Mouse (Mus musculus) MEL (cell line): ENCODE measurements around the gene Clmp. TPM values are rescaled to one million over a fixed set of nuclear protein-coding genes. Genes with fewer than 3 reads are reported as not detected.

Experiments used
- DNase-seq: peaks from one replicate; pipeline ENCODE4 v3.0.0; 2011; ENCODE audit warnings: low read depth, low spot score
- H3K27ac ChIP-seq: 2 replicates; pipeline ENCODE4 v1.5.1; 2012; ENCODE audit warnings: low read depth, mild to moderate bottlenecking, control low read depth, low read length, moderate library complexity; ENCODE audit not compliant: control insufficient read depth
- H3K27me3 ChIP-seq, 2 experiments: fragments of 150-350 bp in 1 of 2; sonication (generic) in 1 of 2; 2 replicates each; pipeline ENCODE4 v1.6.1; 2012; ENCODE audit warnings: low read length in 2 of 2, mild to moderate bottlenecking in 2 of 2, improper control_type of control experiment in 1 of 2, moderate library complexity in 1 of 2; ENCODE audit not compliant: insufficient read depth in 2 of 2, control insufficient read depth in 1 of 2
- H3K36me3 ChIP-seq, 2 experiments: 2 replicates each; pipeline ENCODE4 v1.6.1; 2012 to 2014; ENCODE audit warnings: low read length in 2 of 2, improper control_type of control experiment in 1 of 2, inconsistent platforms in 1 of 2, mild to moderate bottlenecking in 1 of 2; ENCODE audit not compliant: insufficient read depth in 2 of 2, control insufficient read depth in 1 of 2
- H3K4me1 ChIP-seq, 2 experiments: fragments of 150-350 bp in 1 of 2; sonication (generic) in 1 of 2; 2 replicates each; pipeline ENCODE4 v1.6.1; 2012; ENCODE audit warnings: low read length in 2 of 2, improper control_type of control experiment in 1 of 2, mild to moderate bottlenecking in 1 of 2; ENCODE audit not compliant: insufficient read depth in 2 of 2, control insufficient read depth in 1 of 2
- H3K4me3 ChIP-seq, 2 experiments: fragments of 150-350 bp in 1 of 2; sonication (generic) in 1 of 2; 2 replicates each; pipeline ENCODE4 v1.5.1; 2012; ENCODE audit warnings: low read depth in 2 of 2, low read length in 2 of 2, mild to moderate bottlenecking in 2 of 2, moderate library complexity in 2 of 2, control low read depth in 1 of 2, improper control_type of control experiment in 1 of 2; ENCODE audit not compliant: control insufficient read depth in 1 of 2, insufficient read depth in 1 of 2
- H3K79me2 ChIP-seq: 2 replicates; pipeline ENCODE4 v1.6.1; 2012; ENCODE audit warnings: mild to moderate bottlenecking, low read length, moderate library complexity; ENCODE audit not compliant: control insufficient read depth, poor library complexity, insufficient read depth
- H3K9ac ChIP-seq: 2 replicates; pipeline ENCODE4 v1.6.1; 2012; ENCODE audit warnings: low read depth, mild to moderate bottlenecking, control low read depth, low read length, moderate library complexity; ENCODE audit not compliant: control insufficient read depth, poor library complexity, severe bottlenecking
- H3K9me3 ChIP-seq: fragments of 150-350 bp; sonication (generic); replicated peaks from 2 replicates; pipeline ENCODE4 v1.6.1; 2012; ENCODE audit warnings: mild to moderate bottlenecking, low read length, improper control_type of control experiment, moderate library complexity; ENCODE audit not compliant: insufficient read depth
- BHLHE40 ChIP-seq: IDR thresholded peaks from 2 replicates; pipeline ENCODE4 v1.6.1; 2012; ENCODE audit warnings: low read depth, mild to moderate bottlenecking, inconsistent platforms, low read length, improper control_type of control experiment, borderline replicate concordance
- CHD1 ChIP-seq: IDR thresholded peaks from 2 replicates; pipeline ENCODE4 v1.6.1; 2012; ENCODE audit warnings: low read depth, mild to moderate bottlenecking, inconsistent platforms, low read length, improper control_type of control experiment
- CHD2 ChIP-seq: IDR thresholded peaks from 2 replicates; pipeline ENCODE4 v1.6.1; 2011; ENCODE audit warnings: low read length, improper control_type of control experiment
- CTCF ChIP-seq, 3 experiments: IDR thresholded peaks in 2 of 3; conservative IDR thresholded peaks in 1 of 3; 2 replicates each; pipeline ENCODE4 v1.5.1; 2011 to 2012; ENCODE audit warnings: low read length in 3 of 3, low read depth in 2 of 3, mild to moderate bottlenecking in 2 of 3, improper control_type of control experiment in 1 of 3, inconsistent platforms in 1 of 3, mixed read lengths in 1 of 3, moderate library complexity in 1 of 3; ENCODE audit not compliant: control insufficient read depth in 1 of 3, insufficient read depth in 1 of 3, poor library complexity in 1 of 3, severe bottlenecking in 1 of 3
- E2F4 ChIP-seq: IDR thresholded peaks from 2 replicates; pipeline ENCODE4 v1.6.1; 2011; ENCODE audit warnings: low read depth, low read length, improper control_type of control experiment, borderline replicate concordance
- EP300 ChIP-seq, 2 experiments: IDR thresholded peaks; 2 replicates each; pipeline ENCODE4 v1.6.1; 2011; ENCODE audit warnings: improper control_type of control experiment in 2 of 2, low read length in 2 of 2, low read depth in 1 of 2, mild to moderate bottlenecking in 1 of 2
- ETS1 ChIP-seq: IDR thresholded peaks from 2 replicates; pipeline ENCODE4 v1.6.1; 2012; ENCODE audit warnings: low read depth, mild to moderate bottlenecking, inconsistent platforms, low read length, improper control_type of control experiment, moderate library complexity
- KAT2A ChIP-seq: conservative IDR thresholded peaks from 2 replicates; pipeline ENCODE4 v1.6.1; 2012; ENCODE audit warnings: low read depth, low read length, improper control_type of control experiment, inconsistent platforms
- MAX ChIP-seq: IDR thresholded peaks from 2 replicates; pipeline ENCODE4 v1.6.1; 2011; ENCODE audit warnings: low read length, improper control_type of control experiment
- MAZ ChIP-seq: IDR thresholded peaks from 2 replicates; pipeline ENCODE4 v1.6.1; 2012; ENCODE audit warnings: low read depth, mild to moderate bottlenecking, inconsistent platforms, low read length, improper control_type of control experiment
- MYC ChIP-seq: IDR thresholded peaks from 2 replicates; pipeline ENCODE4 v1.6.1; 2011; ENCODE audit warnings: low read depth, mild to moderate bottlenecking, low read length, improper control_type of control experiment, moderate library complexity
- POLR2AphosphoS5 ChIP-seq: IDR thresholded peaks from 2 replicates; pipeline ENCODE4 v1.6.1; 2012; ENCODE audit warnings: low read depth, borderline replicate concordance, mild to moderate bottlenecking, inconsistent platforms, low read length, moderate library complexity, mixed read lengths
- RAD21 ChIP-seq: IDR thresholded peaks from 2 replicates; pipeline ENCODE4 v1.6.1; 2011; ENCODE audit warnings: mild to moderate bottlenecking, low read depth, low read length, improper control_type of control experiment
- SIN3A ChIP-seq: IDR thresholded peaks from 2 replicates; pipeline ENCODE4 v1.6.1; 2012; ENCODE audit warnings: low read length, improper control_type of control experiment, inconsistent platforms
- SMC3 ChIP-seq: IDR thresholded peaks from 2 replicates; pipeline ENCODE4 v1.6.1; 2011; ENCODE audit warnings: low read depth, low read length, improper control_type of control experiment
- TAL1 ChIP-seq: IDR thresholded peaks from 2 replicates; pipeline ENCODE4 v1.6.1; 2012; ENCODE audit warnings: mild to moderate bottlenecking, inconsistent platforms, low read length, moderate library complexity, mixed read lengths
- TBP ChIP-seq: IDR thresholded peaks from 2 replicates; pipeline ENCODE4 v1.8.0; 2011; ENCODE audit warnings: low read depth, low read length, improper control_type of control experiment
- USF1 ChIP-seq: IDR thresholded peaks from 2 replicates; pipeline ENCODE4 v1.6.1; 2014; ENCODE audit warnings: low read depth, mild to moderate bottlenecking, inconsistent platforms, low read length, improper control_type of control experiment, moderate library complexity
- polyA plus RNA-seq, 2 experiments: library from polyadenylated mRNA; stranded (reverse) in 1 of 2; unstranded in 1 of 2; fragments of >175 nt in 1 of 2; fragments of >200 nt in 1 of 2; gene quantifications; 2 replicates each; pipeline versions ENCODE4 v1.2.1 to v1.2.4; 2012; ENCODE audit warnings: low replicate concordance in 2 of 2, low read depth in 1 of 2; ENCODE audit not compliant: insufficient read length in 2 of 2, insufficient read depth in 1 of 2, missing spikeins in 1 of 2
- total RNA-seq: library from RNA; depleted of rRNA; stranded (reverse); fragments of 300-350 nt; gene quantifications from 2 replicates; pipeline ENCODE4 v1.2.3, GENCODE M21; 2012

The Clmp gene
- total and polyA plus RNA-seq, 3 experiments: not detected

GRCm38 (mm10) chr9:40811860-40812259, 126.1 kb downstream of the Clmp start:
- H3K9ac ChIP-seq: no peak overlapping the region
- peak; percentile 42 for TF ChIP-seq RAD21
- TF ChIP-seq CHD1: no peak
- no peak for TF ChIP-seq EP300 (IDR thresholded peaks at IDR 0.05; ENCODE audit: low read depth in 1 of 2, low read length in 2 of 2)
- TF ChIP-seq ETS1: no peak
- peak; percentile 28 to 54 (median 52); a peak in 3 of 6 replicates for TF ChIP-seq CTCF (IDR thresholded peaks at IDR 0.05 in 2 of 3, conservative IDR thresholded peaks at IDR 0.05 in 1 of 3; ENCODE audit: control insufficient read depth in 1 of 3, insufficient read depth in 1 of 3, low read depth in 2 of 3, low read length in 3 of 3, poor library complexity in 1 of 3, severe bottlenecking in 1 of 3)
- 0 out of 2 replicates have a peak, but pooled peaks have one; percentile 12 for TF ChIP-seq MAX
- peak; percentile 34; the same call in 1 of the 2 replicates for TF ChIP-seq SMC3
- TF ChIP-seq, all 39 proteins: peak for 4
- no peak overlapping the region for H3K4me3 ChIP-seq
- H3K27ac ChIP-seq: no peak overlapping the region
- DNase-seq: peak; percentile 66
- no peaks in the 10 kb centered on the region; a peak in 1 of 4 replicates for H3K36me3 ChIP-seq
- no peaks in the 10 kb centered on the region; a peak in 1 of 4 replicates for H3K4me1 ChIP-seq
- H3K9me3 ChIP-seq: no peaks in the 10 kb centered on the region
- H3K27me3 ChIP-seq: no peaks in the 10 kb centered on the region
- no peaks in the 10 kb centered on the region for H3K79me2 ChIP-seq

GRCm38 (mm10) chr9:40814060-40814459, 128.3 kb downstream of the Clmp start:
- DNase-seq: peak; percentile 55
- H3K27me3 ChIP-seq: no peaks in the 10 kb centered on the region; a peak in 1 of 4 replicates
- H3K36me3 ChIP-seq: no peaks in the 10 kb centered on the region; a peak in 1 of 4 replicates
- no peak overlapping the region for H3K27ac ChIP-seq
- no peaks in the 10 kb centered on the region; a peak in 1 of 4 replicates for H3K4me1 ChIP-seq
- H3K9ac ChIP-seq: no peak overlapping the region
- H3K9me3 ChIP-seq: no peaks in the 10 kb centered on the region
- no peaks in the 10 kb centered on the region for H3K79me2 ChIP-seq
- TF ChIP-seq MYC: 0 out of 2 replicates have a peak, but pooled peaks have one; percentile 47
- TF ChIP-seq SMC3: no peak
- TF ChIP-seq RAD21: no peak
- no peak for TF ChIP-seq E2F4
- TF ChIP-seq USF1: peak; percentile 72
- no peak for TF ChIP-seq POLR2AphosphoS5
- TF ChIP-seq CHD2: no peak
- no peak for TF ChIP-seq KAT2A
- no peak for TF ChIP-seq MAZ
- no peak for TF ChIP-seq BHLHE40
- TF ChIP-seq TBP: peak; percentile 67
- no peak for TF ChIP-seq SIN3A
- no peak for TF ChIP-seq TAL1
- H3K4me3 ChIP-seq: no peak overlapping the region
